Mouse (Mus musculus) liver, embryonic 14.5 days (tissue): ENCODE data around the gene Prex1.

Experiments used
- CTCF ChIP-seq: IDR thresholded peaks from 2 replicates; pipeline ENCODE4 v1.5.1; 2016; ENCODE audit warnings: antibody characterized with exemption, low read depth, control low read depth
- EP300 ChIP-seq: IDR thresholded peaks from 2 replicates; pipeline ENCODE4 v1.6.1; 2016; ENCODE audit warnings: antibody characterized with exemption, low read depth

DNA sequence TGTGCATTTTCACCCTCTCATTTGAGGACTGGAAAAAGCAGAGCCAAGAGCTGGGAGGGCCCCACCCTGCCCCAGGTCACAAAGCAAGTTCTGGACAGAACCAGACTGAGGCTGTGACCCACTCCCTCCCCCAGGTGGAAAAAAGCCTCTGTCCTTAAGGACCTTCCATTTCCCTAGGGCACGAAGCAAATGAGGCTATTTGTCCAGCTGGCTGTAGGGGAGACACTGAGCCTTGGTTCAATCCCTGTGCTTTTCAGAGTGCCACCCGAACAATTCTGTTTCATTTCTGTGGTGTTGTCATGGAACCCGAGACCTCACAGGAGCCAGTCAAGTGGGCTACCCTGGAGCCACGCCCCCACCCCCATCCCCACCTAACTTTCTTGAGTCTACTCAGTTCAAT, 29.9 kb upstream of the Prex1 start:
- no peak for TF ChIP-seq CTCF
- TF ChIP-seq EP300 = no peak
